Mouse (Mus musculus): ENCODE results near the gene Zfp867. TPM values are rescaled to one million over a fixed set of nuclear protein-coding genes. Genes with fewer than 3 reads are reported as not detected.

Gene Zfp867
- 1 to 10 TPM; 2.4 to 2.5 TPM for total RNA-seq (2021)
- long read RNA-seq, partial matches to known transcripts: 0 of 1 reads
- long read RNA-seq, other reads (novel, unspliced or antisense): 0 of 1 reads

GRCm38 (mm10) chr11:59472326-59472677 is at the start of gene Zfp867:
Gene Zfp867, minus strand, starts transcription at chr11:59472474.
- peak; percentile 73 to 92 for DNase-seq (ENCODE audit: low spot score in 2 of 2)

- no peak for DNase-seq (ENCODE audit: low spot score in 2 of 2)
Observed at GRCm38 (mm10) chr11:59519741-59520495, 47.6 kb upstream of the Zfp867 start.

- no peak for DNase-seq (ENCODE audit: low spot score in 2 of 2)
Observed at GRCm38 (mm10) chr11:59518226-59518625, 46.0 kb upstream of the Zfp867 start.

GRCm38 (mm10) chr11:59517441-59517840 is 45.2 kb upstream of the Zfp867 start:
- no peak for DNase-seq (ENCODE audit: low spot score in 2 of 2)

- no peak for DNase-seq (ENCODE audit: low spot score in 2 of 2)
Observed at GRCm38 (mm10) chr11:59514789-59515188, 42.5 kb upstream of the Zfp867 start.

- DNase-seq (ENCODE audit: low spot score in 2 of 2): no peak
Observed at GRCm38 (mm10) chr11:59514381-59514780, 42.1 kb upstream of the Zfp867 start.

- no peak for DNase-seq (ENCODE audit: low spot score in 2 of 2)
Observed at GRCm38 (mm10) chr11:59513556-59513955, 41.3 kb upstream of the Zfp867 start.

- no peak for DNase-seq (ENCODE audit: low spot score in 2 of 2)
Observed at GRCm38 (mm10) chr11:59512733-59513132, 40.5 kb upstream of the Zfp867 start.

- DNase-seq (ENCODE audit: low spot score in 2 of 2): no peak
Observed at GRCm38 (mm10) chr11:59511558-59511957, 39.3 kb upstream of the Zfp867 start.

- DNase-seq (ENCODE audit: low spot score in 2 of 2): no peak
Observed at GRCm38 (mm10) chr11:59506713-59507074, 34.4 kb upstream of the Zfp867 start.

- peak; percentile 51 to 67 for DNase-seq (ENCODE audit: low spot score in 2 of 2)
Observed at GRCm38 (mm10) chr11:59505839-59506712, 33.8 kb upstream of the Zfp867 start.

GRCm38 (mm10) chr11:59505351-59505838 is 33.1 kb upstream of the Zfp867 start:
- DNase-seq (ENCODE audit: low spot score in 2 of 2): peak; percentile 55 to 56

- DNase-seq (ENCODE audit: low spot score in 2 of 2): no peak
Observed at GRCm38 (mm10) chr11:59501978-59502700, 29.9 kb upstream of the Zfp867 start.

- no peak for DNase-seq (ENCODE audit: low spot score in 2 of 2)
Observed at GRCm38 (mm10) chr11:59497747-59498146, 25.5 kb upstream of the Zfp867 start.

GRCm38 (mm10) chr11:59496672-59497310 is 24.5 kb upstream of the Zfp867 start:
- no peak for DNase-seq (ENCODE audit: low spot score in 2 of 2)

- no peak for DNase-seq (ENCODE audit: low spot score in 2 of 2)
Observed at GRCm38 (mm10) chr11:59486222-59486621, 13.9 kb upstream of the Zfp867 start.

- no peak for DNase-seq (ENCODE audit: low spot score in 2 of 2)
Observed at GRCm38 (mm10) chr11:59485641-59486040, 13.4 kb upstream of the Zfp867 start.

GRCm38 (mm10) chr11:59483212-59483611 is 10.9 kb upstream of the Zfp867 start:
- peak; percentile 23 to 77 for DNase-seq (ENCODE audit: low spot score in 2 of 2)

GRCm38 (mm10) chr11:59477240-59477639 is 5.0 kb upstream of the Zfp867 start:
- DNase-seq (ENCODE audit: low spot score in 2 of 2): no peak

GRCm38 (mm10) chr11:59471413-59472325 is 605 bp downstream of the Zfp867 start:
- no peak for DNase-seq (ENCODE audit: low spot score in 2 of 2)
